Mouse (Mus musculus) brown adipose tissue, adult 24 weeks (tissue): ENCODE data around the gene Cacna2d3. TPM values are rescaled to one million over a fixed set of nuclear protein-coding genes. Genes with fewer than 3 reads are reported as not detected.

Source experiments
- H3K27ac ChIP-seq: fragments of 200-500 bp; replicated peaks from 2 replicates; pipeline ENCODE4 v1.5.1; 2012; ENCODE audit warnings: low read depth, mild to moderate bottlenecking, low read length
- H3K4me1 ChIP-seq: fragments of 200-500 bp; 2 replicates; pipeline ENCODE4 v1.6.1; 2012; ENCODE audit warnings: low read length, mixed read lengths; ENCODE audit not compliant: control insufficient read depth, insufficient read depth, insufficient read length
- H3K4me3 ChIP-seq: fragments of 200-500 bp; 2 replicates; pipeline ENCODE4 v1.5.1; 2012; ENCODE audit warnings: low read depth, mild to moderate bottlenecking, low read length, moderate library complexity; ENCODE audit not compliant: insufficient read depth
- polyA plus RNA-seq: library from polyadenylated mRNA; stranded (reverse); fragments of >200 nt; gene quantifications from 2 replicates; pipeline ENCODE4 v1.2.4, GENCODE M21; 2012; ENCODE audit not compliant: missing spikeins, insufficient read depth, insufficient read length

The Cacna2d3 gene
- 0.42 TPM in 1 of 2 replicates, not detected in the other for polyA plus RNA-seq

DNA sequence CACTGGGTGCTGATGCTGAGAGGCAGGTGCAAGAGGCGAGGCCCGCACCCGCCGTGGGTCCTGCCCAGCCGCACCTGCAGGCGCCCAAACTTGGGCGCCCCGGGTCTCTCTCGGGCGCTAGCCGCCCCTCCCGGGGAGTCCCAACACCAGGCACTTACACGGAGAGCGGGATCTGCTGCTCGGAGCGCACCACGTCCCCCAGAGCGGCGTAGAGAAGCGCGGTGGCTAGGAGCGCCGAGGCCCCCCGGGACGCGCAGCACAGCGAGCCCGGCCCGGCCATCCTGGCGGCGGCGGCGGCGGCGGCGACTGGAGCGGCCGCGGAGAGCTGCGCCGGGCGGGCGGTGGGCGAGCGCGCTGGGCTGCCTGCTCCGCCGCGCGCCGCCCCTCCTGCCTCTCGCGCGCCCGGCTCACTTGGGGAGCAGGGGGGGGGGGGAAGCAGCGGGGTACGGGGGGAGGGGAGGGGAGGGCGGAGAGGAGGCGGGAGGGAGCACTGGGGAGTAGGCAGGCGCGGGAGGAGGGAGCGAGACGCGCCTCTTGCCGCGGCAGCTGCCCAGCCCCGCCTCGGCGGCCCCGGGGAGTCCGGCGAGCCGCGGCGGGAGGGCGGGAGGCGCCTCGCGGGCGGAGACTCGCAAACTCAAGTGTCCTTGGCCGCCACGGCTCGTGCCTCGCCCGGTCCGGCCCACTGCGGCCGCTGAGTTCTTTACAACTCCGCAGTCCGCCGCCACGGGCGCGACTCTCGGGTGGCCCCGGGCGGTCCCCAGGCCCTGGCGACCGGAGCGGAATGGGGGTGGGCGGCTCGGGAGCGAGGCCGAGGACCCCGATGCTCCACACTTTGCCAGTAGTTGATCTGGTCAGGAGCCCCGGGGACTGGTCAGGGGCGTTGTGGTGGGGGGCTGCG, at the start of gene Cacna2d3:
Cacna2d3 (minus strand) TSS at position 377 of the 898 bp plus-strand sequence.
- Histone ChIP-seq H3K4me3 (peak within 1 kb of the TSS; percentile 67), H3K27ac (no peak within 1 kb of the TSS)

DNA sequence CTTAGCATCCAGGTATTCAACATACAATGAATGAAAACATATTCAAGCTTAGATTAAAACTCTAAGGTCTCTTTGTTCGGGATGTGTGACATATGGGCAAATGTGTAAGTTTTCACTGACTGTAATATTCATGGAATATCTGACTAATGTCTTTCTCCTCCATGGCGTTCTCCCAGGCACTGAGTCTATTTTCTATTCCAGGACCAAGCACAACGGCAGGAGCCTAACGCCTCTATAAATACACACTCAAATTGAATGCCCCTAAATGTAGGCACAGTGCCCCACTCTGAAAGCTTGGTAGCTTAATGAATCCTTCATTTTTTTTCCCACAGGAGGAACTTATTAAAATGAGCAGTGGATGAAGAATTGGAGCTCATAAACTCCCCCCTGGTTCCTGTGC, 47.8 kb upstream of the Cacna2d3 start:
- H3K4me3 ChIP-seq = no peak overlapping the region
- no peaks in the 10 kb centered on the region for H3K4me1 ChIP-seq
- H3K27ac ChIP-seq = no peak overlapping the region

More for the DNA sequence above, at the start of gene Cacna2d3:
- no peaks in the 10 kb centered on the region for H3K4me1 ChIP-seq

DNA sequence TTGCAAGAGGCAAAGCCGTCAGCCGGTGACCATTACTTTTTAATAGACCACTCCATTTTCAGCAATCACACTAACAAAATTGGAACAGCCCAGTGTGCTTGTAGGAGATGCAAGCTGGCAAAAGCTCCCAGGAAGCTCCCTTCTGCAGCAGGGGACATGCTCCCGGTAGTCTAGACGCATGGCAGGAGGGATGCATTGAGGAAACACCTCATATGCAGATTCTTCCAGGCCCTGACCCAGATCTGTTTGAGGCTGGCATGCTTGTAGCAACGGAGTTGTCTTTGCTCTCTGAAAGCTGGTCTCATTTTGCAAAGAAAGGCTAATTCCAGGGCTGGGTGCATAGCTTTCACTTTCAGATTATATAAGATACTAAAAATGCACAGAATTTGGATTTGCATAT, 31.2 kb upstream of the Cacna2d3 start:
- H3K4me3 ChIP-seq = no peak overlapping the region

DNA sequence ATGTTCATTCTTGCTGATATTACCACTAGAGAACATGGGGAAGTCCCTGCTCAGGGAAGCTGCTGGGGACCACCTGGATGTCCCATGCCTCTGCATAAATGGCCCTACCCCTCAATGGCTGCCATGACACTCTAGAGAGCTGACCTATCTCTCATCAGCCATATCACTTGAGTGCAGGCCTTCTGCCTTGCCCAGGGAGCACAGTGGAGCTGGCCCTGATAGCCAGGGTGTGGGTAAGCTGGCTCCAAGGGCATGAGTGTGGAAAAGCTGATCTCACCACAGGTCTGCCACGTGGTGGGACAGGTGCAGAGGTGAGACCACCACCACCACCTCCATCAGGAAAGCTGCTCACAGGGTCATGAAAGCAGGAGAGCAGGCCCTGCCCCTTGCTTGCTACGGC, 17.1 kb upstream of the Cacna2d3 start:
- Histone ChIP-seq H3K4me1 (no peaks in the 10 kb centered on the region), H3K27ac (no peak overlapping the region), H3K4me3 (no peak overlapping the region)

More for the DNA sequence above, 31.2 kb upstream of the Cacna2d3 start:
- Histone ChIP-seq H3K4me1 (no peaks in the 10 kb centered on the region), H3K27ac (no peak overlapping the region)

- Histone ChIP-seq H3K27ac (no peak overlapping the region), H3K4me3 (no peak overlapping the region), H3K4me1 (no peaks in the 10 kb centered on the region)
Measured at GRCm38 (mm10) chr14:29730256-29730655, 8.6 kb upstream of the Cacna2d3 start.

GRCm38 (mm10) chr14:29729009-29729408, 7.3 kb upstream of the Cacna2d3 start:
- Histone ChIP-seq H3K27ac (no peak overlapping the region), H3K4me1 (no peaks in the 10 kb centered on the region), H3K4me3 (no peak overlapping the region)

DNA sequence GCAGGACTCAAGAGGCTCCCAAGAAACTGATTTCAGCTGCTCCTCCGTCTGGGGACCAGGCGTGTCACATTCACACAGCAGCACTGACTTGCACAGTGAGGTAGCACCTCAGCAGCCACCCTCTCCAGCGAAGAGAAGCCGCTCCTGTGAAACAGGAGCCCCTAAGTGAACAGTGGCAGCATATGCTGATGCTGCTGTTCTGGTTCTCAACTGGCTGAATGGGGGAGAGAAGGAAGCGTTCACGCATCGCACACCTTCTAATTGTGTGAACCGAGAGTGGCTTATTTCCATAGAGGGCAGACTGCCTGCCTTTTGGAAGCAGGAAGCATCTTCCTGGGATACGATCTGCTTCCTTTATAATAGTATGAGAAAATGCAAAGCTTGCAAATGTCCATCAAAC, 5.9 kb upstream of the Cacna2d3 start:
- H3K4me3 ChIP-seq = no peak overlapping the region

GRCm38 (mm10) chr14:29723267-29723666, 1.6 kb upstream of the Cacna2d3 start:
- no peak overlapping the region; the same call in 1 of the 2 replicates for H3K4me3 ChIP-seq
- no peak overlapping the region for H3K27ac ChIP-seq
- H3K4me1 ChIP-seq = no peaks in the 10 kb centered on the region

More for the DNA sequence above, 5.9 kb upstream of the Cacna2d3 start:
- Histone ChIP-seq H3K27ac (no peak overlapping the region), H3K4me1 (no peaks in the 10 kb centered on the region)

GRCm38 (mm10) chr14:29722386-29723221, 940 bp upstream of the Cacna2d3 start:
- H3K27ac ChIP-seq = no peak overlapping the region
- no peaks in the 10 kb centered on the region for H3K4me1 ChIP-seq
- peak overlapping the region; percentile 67 for H3K4me3 ChIP-seq

GRCm38 (mm10) chr14:29721131-29721487, 555 bp downstream of the Cacna2d3 start:
- H3K4me3 ChIP-seq = peak overlapping the region; percentile 49
- H3K4me1 ChIP-seq = no peaks in the 10 kb centered on the region
- no peak overlapping the region for H3K27ac ChIP-seq

DNA sequence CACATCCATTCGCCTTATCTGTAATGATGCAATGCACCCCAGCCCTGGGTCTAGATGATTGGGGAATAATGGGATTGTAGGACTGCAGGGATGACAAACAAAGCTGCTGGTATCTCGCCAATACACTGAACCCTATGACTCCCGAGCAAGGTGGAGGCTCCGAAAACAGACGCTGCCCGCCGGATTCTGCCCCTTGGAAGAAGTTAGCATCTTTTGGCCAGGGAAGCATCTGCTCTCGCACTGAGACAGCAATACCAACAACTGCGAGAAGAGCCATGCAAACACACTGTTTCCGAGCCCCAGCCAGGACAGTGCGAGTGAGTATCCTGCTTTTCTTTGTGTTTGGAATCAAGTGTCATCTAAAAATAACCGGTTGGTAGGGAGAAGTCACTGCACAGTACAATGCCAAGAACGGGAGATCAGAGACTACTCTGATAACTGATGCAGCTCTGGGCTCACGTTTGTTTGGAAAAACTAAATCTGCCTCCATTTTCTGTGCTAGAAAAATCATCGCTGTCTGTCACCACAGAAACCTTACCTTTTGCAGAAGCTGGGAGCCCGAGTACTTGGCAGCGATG, 1.2 kb downstream of the Cacna2d3 start:
- no peaks in the 10 kb centered on the region for H3K4me1 ChIP-seq

DNA sequence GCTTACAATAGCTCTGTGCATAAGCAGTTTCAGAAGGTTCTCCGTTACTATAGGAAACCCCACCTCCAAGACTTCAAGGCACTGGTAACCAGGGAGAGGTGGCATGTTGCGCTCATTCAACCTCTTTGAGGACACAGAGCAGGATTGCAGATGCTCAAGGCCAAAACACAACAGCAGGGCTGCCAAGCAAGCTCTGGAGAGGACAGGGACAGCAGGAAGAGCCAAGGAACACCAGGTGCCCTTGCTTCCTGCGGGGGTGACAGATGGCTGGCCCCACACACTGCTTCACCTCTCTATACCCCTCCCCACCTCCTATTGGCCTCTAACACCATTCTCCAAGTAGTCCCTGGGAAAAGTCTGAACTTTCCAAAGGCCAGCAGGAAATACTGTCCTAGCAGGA, 9.0 kb downstream of the Cacna2d3 start:
- Histone ChIP-seq H3K27ac (no peak overlapping the region), H3K4me1 (no peaks in the 10 kb centered on the region), H3K4me3 (no peak overlapping the region)

More for the DNA sequence above, 1.2 kb downstream of the Cacna2d3 start:
- H3K27ac ChIP-seq = no peak overlapping the region
- no peak overlapping the region for H3K4me3 ChIP-seq

DNA sequence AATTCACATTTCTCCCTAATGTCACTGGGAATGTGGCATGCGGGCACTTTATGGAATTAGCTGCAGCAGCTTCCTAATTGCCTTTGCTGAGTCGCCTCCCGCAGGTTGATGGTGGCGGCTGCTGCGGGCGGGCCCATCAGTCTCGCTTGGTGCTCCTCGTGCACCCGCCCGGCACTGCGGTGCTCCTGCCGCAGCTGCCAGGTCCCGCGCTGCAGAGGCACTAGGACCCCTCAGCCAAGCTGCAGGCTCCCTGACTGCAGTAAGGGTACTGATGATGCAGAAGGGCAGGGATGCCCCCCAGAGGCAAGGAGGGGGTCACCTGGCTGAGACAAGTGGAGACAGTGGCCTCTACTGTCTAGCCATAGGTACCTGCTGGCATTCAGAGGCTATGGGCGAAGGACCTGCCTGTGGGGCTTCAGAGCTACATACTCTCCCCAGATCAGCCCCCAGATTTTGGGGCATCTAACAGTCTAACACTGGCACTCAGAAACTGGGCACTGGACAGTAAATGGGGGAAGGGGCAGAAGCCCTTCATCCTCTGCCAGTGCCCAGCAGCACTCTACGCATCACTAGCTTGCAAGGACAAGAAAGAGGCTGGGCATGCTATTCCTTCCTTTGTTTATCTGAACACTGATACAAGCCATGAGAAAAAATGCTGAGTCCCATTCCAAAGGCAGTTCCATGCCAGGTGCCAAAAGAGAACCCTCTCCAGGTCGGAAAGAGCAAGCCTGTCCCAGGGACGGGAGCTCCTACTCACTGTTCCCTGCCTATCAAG, 13.9 kb downstream of the Cacna2d3 start:
- Histone ChIP-seq H3K4me3 (no peak overlapping the region), H3K4me1 (no peaks in the 10 kb centered on the region), H3K27ac (no peak overlapping the region)

DNA sequence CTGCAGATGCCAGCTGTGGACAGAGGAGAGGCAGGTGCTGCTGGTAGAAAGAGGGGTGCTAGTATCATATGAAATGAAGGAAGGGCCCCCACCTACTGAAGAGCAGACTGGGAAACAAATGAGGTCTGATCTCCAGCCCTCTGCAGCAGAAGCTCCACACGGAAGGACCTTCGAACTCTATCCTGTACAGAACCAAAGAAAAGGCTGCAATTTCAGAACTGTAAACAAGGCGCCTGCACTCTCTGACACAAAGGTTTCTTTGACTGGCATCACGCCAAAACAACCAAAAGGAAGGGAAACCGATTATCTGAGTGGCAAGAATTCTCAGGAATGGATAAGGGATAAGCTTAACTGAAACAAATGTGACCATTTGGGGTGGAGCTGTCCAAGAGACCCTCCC, 18.9 kb downstream of the Cacna2d3 start:
- Histone ChIP-seq H3K4me1 (no peaks in the 10 kb centered on the region), H3K27ac (no peak overlapping the region)

More for the DNA sequence above, 18.9 kb downstream of the Cacna2d3 start:
- H3K4me3 ChIP-seq = no peak overlapping the region
